Mouse (Mus musculus) ovary, adult 18-20 months (tissue): ENCODE measurements around the gene Add3.
A peak's percentile ranks its signal among the peaks of the same experiment; 100 is the strongest.

Experiments used
- DNase-seq: peaks from one replicate; pipeline ENCODE4 v3.0.0; 2022; ENCODE audit warnings: low spot score, mixed read lengths

Add3 gene

GRCm38 (mm10) chr19:53130399-53131175, 9.7 kb upstream of the Add3 start:
- no peak for DNase-seq

DNA sequence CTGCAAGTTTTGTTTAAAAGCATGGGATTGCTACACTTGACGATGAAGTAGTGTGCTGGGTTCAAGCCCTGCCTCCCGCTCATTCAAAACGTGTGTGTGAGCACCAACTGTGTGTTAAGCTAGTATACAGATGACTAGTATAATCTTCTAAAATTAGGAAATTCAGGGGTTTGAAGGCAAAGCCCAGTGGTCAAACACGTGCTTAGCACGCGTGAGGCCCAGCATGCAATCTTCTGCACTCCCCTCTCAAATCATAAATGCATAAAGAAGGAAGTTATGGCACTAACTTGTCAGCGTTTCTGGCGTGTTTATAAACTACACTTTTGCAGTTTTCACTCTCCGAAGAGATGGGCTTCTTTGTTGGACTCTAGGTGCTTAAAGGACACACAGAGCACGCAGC, 7.8 kb upstream of the Add3 start:
- DNase-seq, result no peak

DNA sequence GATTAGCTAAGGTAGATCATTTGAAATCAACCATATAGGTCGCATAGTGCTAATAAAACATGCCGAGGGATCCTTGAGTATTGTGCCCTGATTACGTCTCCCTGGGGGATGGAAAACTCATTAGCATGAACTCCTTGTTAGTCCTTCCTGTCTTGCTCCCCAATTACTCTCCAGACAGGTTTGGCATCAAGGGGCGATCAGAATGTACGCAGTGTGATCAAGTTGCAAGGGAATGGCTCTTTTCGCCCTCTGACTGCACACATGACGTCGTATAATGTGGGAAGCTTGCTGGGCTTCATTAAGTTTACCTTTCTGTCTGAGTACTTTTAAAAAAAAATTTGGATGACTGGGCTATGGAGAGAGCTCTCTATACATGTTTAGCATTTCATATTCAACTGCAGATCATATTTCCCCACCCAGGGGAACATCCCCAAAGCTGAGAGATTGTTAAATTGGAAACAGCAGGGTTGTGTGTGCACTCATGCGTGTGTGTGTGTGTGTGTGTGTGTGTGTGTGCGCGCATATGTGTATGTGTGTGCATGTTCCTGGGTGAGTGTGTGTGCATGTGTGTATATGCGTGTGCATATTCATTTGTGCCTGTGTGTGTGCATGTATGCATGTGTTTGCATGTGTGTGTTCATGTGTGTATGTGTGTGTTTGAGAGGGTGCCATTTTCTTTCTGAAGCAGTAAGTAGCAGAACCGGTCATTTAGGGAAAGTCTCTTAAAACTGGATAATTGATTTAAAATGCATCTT, 3.7 kb upstream of the Add3 start:
- DNase-seq, result no peak

DNA sequence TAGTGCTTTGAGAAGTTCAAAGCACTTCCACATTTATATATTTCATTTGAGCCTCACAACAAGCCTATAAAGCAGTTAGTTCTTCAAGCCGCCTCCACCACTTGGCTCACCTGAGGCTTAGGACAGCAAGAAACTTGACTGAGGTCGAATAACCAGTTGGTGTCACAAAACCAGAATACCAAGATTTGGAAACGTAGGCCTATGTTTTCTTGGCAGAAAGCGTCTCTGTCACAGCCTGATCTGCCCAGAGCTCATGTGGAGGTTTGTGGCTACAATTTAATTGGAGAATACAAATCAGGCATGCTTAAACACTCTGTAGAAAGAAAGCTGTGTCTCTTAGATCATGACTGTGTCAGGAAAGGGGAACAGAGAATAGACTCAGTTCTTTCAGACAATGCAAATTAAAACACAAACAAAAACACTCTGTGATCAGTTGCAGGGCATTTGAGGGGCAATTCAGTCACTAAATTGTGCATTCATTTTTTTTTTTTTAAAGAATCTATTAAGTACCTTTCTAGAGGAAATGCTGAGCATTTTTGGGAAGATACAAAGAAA, 3.0 kb upstream of the Add3 start:
- DNase-seq, result no peak

DNA sequence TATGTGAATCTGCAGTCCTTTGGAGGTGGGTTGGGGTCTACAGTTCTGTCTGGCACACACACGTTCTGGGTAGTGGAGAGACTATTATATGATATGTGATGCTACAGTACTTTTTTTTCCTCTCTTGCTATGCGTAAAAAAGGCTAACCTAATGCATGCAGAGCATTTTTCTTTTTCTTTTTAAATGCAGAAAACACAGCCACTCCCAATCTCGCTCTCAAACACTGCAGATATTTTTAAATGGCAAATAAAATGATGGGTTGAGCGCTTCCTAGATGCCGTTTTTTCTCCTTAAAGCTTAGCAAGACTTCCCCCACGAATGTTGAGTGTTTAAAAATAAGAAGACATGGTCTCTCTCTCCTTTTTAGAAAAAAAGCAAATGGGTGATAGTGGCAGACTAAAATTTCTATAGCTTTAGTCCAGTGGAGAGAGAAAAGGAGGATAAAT, 584 bp downstream of the Add3 start:
- no peak for DNase-seq

GRCm38 (mm10) chr19:53141251-53142072, 1.2 kb downstream of the Add3 start:
- DNase-seq, result peak; percentile 55

GRCm38 (mm10) chr19:53142190-53143107, 2.2 kb downstream of the Add3 start:
- DNase-seq, result peak; percentile 100

GRCm38 (mm10) chr19:53143108-53143971, 3.1 kb downstream of the Add3 start:
- DNase-seq, result no peak

DNA sequence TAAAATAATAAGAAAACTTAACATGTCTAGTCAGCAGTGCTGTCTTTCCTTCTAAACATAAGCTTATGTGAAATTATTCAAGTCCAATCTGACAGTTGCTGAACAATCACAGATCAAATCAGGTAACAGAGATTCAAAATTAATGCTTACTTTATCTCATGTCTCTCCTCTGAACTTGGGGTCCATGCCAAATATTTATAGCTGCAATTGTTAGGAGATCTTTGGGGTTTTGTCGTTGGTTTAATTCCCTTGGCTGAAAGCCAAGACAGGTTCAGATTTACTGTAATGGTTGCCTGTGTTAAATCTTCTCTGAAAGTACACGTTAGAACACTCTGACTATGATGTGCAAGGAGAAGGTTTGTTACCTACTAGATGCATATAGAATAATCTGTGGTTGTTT, 4.8 kb downstream of the Add3 start:
- no peak for DNase-seq

DNA sequence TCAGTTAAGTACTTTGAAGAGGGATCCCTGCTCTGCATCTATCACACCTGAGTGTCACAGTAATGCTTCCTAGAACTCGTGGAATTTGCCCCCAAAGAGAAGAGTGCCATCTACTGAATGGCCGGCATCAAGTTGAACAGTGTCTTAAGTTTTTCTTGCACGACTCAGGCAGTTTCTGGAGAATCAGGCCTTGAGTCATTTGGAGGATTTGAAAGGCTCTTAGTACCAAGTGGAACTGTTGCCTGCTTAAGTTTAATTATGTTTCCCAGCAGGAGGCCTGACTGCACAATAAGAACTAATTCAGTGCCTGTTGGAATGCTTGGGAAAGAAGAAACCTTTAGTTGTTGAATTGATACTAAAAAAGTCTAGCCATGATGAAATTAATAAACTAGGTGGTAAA, 9.1 kb downstream of the Add3 start:
- DNase-seq, result no peak

- no peak for DNase-seq
Observed at GRCm38 (mm10) chr19:53152451-53152850, 12.2 kb downstream of the Add3 start.

- no peak for DNase-seq
Observed at GRCm38 (mm10) chr19:53153096-53153495, 12.9 kb downstream of the Add3 start.

- no peak for DNase-seq
Observed at GRCm38 (mm10) chr19:53154156-53154555, 13.9 kb downstream of the Add3 start.

DNA sequence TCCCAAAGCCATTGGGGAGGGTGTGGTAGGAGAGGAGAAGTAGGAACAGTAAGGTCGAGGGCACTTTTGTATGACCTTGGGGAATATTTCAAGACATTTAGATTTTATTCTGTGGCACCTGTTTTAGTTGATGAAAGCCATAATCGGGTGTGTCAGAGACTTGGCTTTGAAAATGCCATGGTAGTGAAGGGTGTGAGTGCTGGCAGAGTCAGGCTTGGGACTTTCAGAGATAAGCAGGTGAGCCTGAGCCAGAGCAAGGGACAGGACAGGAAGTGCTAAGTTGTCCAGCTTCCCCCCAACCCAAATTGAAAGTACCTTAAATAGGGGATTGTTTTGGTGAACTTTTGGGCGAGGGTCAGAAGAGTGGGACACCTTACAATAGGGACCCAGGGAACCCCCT, 16.1 kb downstream of the Add3 start:
- DNase-seq, result no peak

- no peak for DNase-seq
Observed at GRCm38 (mm10) chr19:53157176-53157575, 16.9 kb downstream of the Add3 start.

GRCm38 (mm10) chr19:53159351-53159750, 19.1 kb downstream of the Add3 start:
- no peak for DNase-seq

DNA sequence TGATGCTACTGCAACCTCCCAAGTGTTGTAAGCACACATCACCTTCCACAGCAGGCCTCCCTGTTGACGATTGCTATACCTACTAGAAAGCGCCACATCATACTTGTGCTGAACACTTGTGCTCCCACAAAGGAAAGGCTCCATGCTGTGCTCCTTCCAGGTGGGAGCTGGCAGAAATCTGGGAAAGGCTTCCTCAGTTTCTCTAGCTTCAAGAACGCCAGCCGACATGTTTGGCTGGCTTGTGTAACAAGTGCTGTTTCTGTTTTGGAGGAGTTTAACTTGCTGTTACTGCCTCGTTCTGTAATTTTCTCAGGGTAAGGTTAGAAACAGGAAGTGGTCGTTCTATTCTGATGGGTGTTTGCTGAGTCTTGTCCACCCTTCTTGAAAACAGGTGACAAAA, 22.7 kb downstream of the Add3 start:
- no peak for DNase-seq

GRCm38 (mm10) chr19:53164645-53165044, 24.4 kb downstream of the Add3 start:
- no peak for DNase-seq

DNA sequence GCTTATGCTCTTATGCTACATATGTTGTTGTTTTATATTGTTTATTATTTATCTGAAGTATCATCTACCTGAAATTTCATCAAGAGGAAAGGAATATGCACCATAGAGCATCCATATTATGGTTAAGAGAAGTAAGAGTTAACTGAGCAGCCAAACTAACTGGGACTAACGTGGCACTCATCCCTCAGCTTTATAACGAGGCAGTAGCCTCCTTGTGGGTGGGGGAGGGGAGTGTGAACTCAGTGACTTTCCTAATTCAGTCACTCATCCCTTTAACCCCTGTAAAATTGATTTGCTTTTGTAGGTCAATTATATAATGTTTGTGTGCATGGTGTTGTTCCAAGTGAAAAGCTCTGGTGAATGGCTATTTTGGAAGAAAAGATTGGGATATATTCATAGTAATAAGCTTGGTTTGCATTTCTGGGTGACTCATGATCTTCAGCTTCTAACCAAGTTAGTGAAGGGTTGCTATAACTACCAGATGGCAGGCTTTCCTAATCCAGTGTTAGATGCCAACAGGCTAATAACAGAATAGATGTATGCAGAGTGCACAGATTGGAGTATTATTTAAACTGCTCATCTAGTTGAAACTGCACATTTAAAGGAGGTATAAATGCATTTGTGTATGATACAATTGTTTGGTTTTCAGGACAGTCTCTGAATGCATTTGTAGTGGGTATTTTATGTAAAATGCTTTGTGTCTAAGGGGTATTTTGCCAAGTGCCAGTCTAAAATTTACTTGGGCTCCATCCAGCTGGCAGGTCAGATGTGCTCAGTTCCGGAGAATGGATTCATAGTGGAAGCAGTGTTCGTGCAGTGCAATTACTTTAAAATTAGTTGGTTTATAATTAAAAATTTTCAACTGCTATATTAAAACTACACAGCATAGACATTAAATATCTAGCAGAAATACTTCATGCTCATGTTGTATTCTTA, 25.3 kb downstream of the Add3 start:
- no peak for DNase-seq
